Comparison of ENCODE assay signal across 19 mouse cellular contexts in the genomic region with DNA sequence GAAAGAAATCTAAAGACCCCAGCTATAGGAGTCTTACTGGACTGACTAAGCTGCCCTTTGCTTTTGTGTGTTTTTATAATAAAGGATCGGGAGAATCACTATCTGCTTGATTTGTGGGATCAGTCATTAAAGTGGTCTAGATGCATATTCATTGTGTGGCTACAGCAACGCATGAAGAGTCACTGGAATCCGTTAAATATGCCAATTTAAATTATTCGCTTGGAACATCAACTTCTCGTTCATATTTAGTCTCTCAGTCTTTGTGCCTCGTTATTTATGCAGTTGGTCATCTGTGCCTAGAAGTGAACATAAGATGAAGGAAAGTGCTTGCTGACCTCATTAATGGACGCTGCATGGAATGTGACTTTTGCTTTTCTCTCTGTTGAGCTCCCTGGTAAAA.
"Had no signal": no experiment of that assay in that cellular context is flagged by ENCODE, and none has a peak within 500 bp of the region (broad histone marks: within the 10 kb centered on the region; RNA-seq: fewer than 3 reads in every experiment).

No protein-coding gene starts in this region.

- H3K27me3 ChIP-seq: hindbrain, embryonic 12.5 days; intestine, embryonic 15.5 days had no signal

- H3K4me2 ChIP-seq: heart, embryonic 12.5 days; hindbrain, embryonic 12.5 days; hindbrain, embryonic 14.5 days; intestine, embryonic 15.5 days; limb, embryonic 12.5 days; liver, embryonic 12.5 days had no signal

- DNase-seq: gastrocnemius, adult 2 months; gastrocnemius, postnatal 10 days; gastrocnemius, postnatal 25 days; heart, adult 2 months; kidney, adult 18-20 months; kidney, adult 8-10 months; kidney, postnatal 25 days; left cerebral cortex, postnatal 4 days had no signal

- H3K36me3 ChIP-seq: heart, embryonic 12.5 days; hindbrain, embryonic 10.5 days; hindbrain, embryonic 12.5 days; intestine, embryonic 15.5 days; limb, embryonic 12.5 days; liver, embryonic 12.5 days had no signal

- H3K9me3 ChIP-seq: heart, embryonic 12.5 days; hindbrain, embryonic 10.5 days; hindbrain, embryonic 12.5 days; intestine, embryonic 15.5 days; limb, embryonic 12.5 days; liver, embryonic 12.5 days had no signal

- H3K9ac ChIP-seq: heart, embryonic 12.5 days; hindbrain, embryonic 12.5 days; hindbrain, embryonic 14.5 days; intestine, embryonic 15.5 days; limb, embryonic 12.5 days; liver, embryonic 12.5 days; liver, embryonic 14.5 days had no signal

- H3K4me3 ChIP-seq: gastrocnemius, adult 2 months; heart, adult 2 months; heart, embryonic 12.5 days; hindbrain, embryonic 10.5 days; hindbrain, embryonic 12.5 days; intestine, embryonic 15.5 days; layer of hippocampus, adult 2 months; limb, embryonic 12.5 days; liver, embryonic 12.5 days had no signal

- H3K27ac ChIP-seq: gastrocnemius, adult 2 months; heart, adult 2 months; hindbrain, embryonic 10.5 days; hindbrain, embryonic 12.5 days; hindbrain, embryonic 14.5 days; intestine, embryonic 15.5 days; layer of hippocampus, adult 2 months; limb, embryonic 12.5 days; liver, embryonic 12.5 days; liver, embryonic 14.5 days had no signal

- H3K4me1 ChIP-seq: intestine, embryonic 15.5 days; limb, embryonic 12.5 days; liver, embryonic 12.5 days had no signal

- ATAC-seq: inflammation-experienced regulatory T-cells, adult 6 months; intestine, postnatal 0 days; liver, embryonic 12.5 days had no signal
